ENCODE assay signal across 27 mouse cellular contexts in the genomic region with DNA sequence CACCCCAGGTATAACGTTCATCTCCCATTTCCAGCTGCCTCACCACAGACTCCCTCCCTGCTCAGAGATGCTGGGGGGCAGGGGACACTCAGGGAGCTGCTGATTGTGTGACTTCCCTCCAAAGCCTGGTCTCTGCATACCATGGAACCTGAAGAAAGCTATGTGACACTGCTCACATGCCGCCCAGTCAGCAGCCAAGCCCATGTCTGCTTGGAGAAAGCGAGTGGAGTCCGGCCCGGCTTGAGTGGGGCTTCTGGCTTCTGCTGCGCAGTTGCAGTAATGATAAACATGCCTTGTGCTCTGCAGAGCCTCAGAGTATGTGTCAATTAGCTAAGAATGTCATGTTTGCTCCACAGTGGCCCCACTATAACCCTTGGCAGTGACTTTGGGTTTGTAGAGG. TPM values are rescaled to one million over a fixed set of nuclear protein-coding genes. Genes with fewer than 3 reads are reported as not detected.
DNase-seq lines count a peak whose midpoint lies in the region; ATAC-seq and TF ChIP-seq lines count a peak whose summit lies in the region.
"Had no signal": no experiment of that assay in that cellular context is flagged by ENCODE, and none has a peak within 500 bp of the region (broad histone marks: within the 10 kb centered on the region; RNA-seq: fewer than 3 reads in every experiment).

No protein-coding gene starts in this region.

- H3ac ChIP-seq in myocyte (ENCODE audit: control insufficient read depth, insufficient read length): no peak overlapping the region

- peak overlapping the region; percentile 35; the same call in 1 of the 2 replicates for H3K27ac ChIP-seq in heart, embryonic 11.5 days (ENCODE audit: low read depth, low read length)
- H3K27ac ChIP-seq in heart, embryonic 14.5 days (replicated peaks in 1 of 2; ENCODE audit: control insufficient read depth in 1 of 2, insufficient read depth in 1 of 2, low read depth in 2 of 2, low read length in 2 of 2): peak overlapping the region; percentile 66 to 78
- no peak overlapping the region for H3K27ac ChIP-seq in heart, adult 2 months
- peak overlapping the region; percentile 59; the same call in 1 of the 2 replicates for H3K27ac ChIP-seq in heart, postnatal 0 days (ENCODE audit: low read depth)
- H3K27ac ChIP-seq: forebrain, embryonic 10.5 days; forebrain, embryonic 13.5 days; hindbrain, embryonic 14.5 days; hindbrain, postnatal 0 days had no signal

- no peak for TF ChIP-seq CTCF in heart, adult 2 months (IDR thresholded peaks at IDR 0.05)
- TF ChIP-seq CTCF in heart, postnatal 0 days (IDR thresholded peaks at IDR 0.05; ENCODE audit: low read depth): no peak

- no peaks in the 10 kb centered on the region for H3K9me3 ChIP-seq in heart, embryonic 11.5 days (replicated peaks; ENCODE audit: control insufficient read depth, low read length)
- H3K9me3 ChIP-seq in heart, embryonic 14.5 days (ENCODE audit: control insufficient read depth, low read length): no peaks in the 10 kb centered on the region
- no peaks in the 10 kb centered on the region for H3K9me3 ChIP-seq in heart, postnatal 0 days (replicated peaks; ENCODE audit: control insufficient read depth, low read length)
- H3K9me3 ChIP-seq: forebrain, embryonic 10.5 days; forebrain, embryonic 13.5 days; G1E had no signal

- H3K4me2 ChIP-seq in heart, embryonic 11.5 days: no peak overlapping the region
- no peak overlapping the region for H3K4me2 ChIP-seq in heart, embryonic 14.5 days (ENCODE audit: low read length)
- no peak overlapping the region for H3K4me2 ChIP-seq in heart, postnatal 0 days (ENCODE audit: low read depth, low read length)
- H3K4me2 ChIP-seq in myocyte (ENCODE audit: low read depth): no peak overlapping the region
- H3K4me2 ChIP-seq: forebrain, embryonic 13.5 days; hindbrain, embryonic 14.5 days had no signal

- no peak for ATAC-seq in heart, embryonic 11.5 days (replicated peaks; ENCODE audit: insufficient number of reproducible peaks, low FRiP score, low TSS enrichment)
- ATAC-seq in heart, embryonic 14.5 days (ENCODE audit: insufficient number of reproducible peaks, insufficient read depth, low FRiP score, low read depth): peak; percentile 35; the same call in 1 of the 2 replicates
- ATAC-seq in heart, postnatal 0 days (ENCODE audit: insufficient read depth, low read depth): peak; percentile 57
- ATAC-seq: forebrain, embryonic 13.5 days; forebrain, embryonic 16.5 days; hindbrain, postnatal 0 days; inflammation-experienced regulatory T-cells, adult 6 months; intestine, embryonic 16.5 days; Patski had no signal

- WGBS in heart, embryonic 11.5 days (ENCODE audit: insufficient replicate concordance): 55% methylated on average over 6 of the region's 6 CpGs
- 28% methylated on average over 6 of the region's 6 CpGs for WGBS in heart, embryonic 14.5 days
- 59% methylated on average over 6 of the region's 6 CpGs for WGBS in heart, adult 2 months
- WGBS in heart, postnatal 0 days: 40% methylated on average over 6 of the region's 6 CpGs

- no peaks in the 10 kb centered on the region for H3K27me3 ChIP-seq in heart, embryonic 11.5 days (ENCODE audit: control insufficient read depth, insufficient read depth, low read length)
- no peaks in the 10 kb centered on the region for H3K27me3 ChIP-seq in heart, embryonic 14.5 days (ENCODE audit: control insufficient read depth, insufficient read depth, low read length)
- H3K27me3 ChIP-seq in heart, adult 2 months (ENCODE audit: control insufficient read depth, insufficient read depth, low read length): no peaks in the 10 kb centered on the region
- no peaks in the 10 kb centered on the region for H3K27me3 ChIP-seq in heart, postnatal 0 days (ENCODE audit: control insufficient read depth, insufficient read depth, low read length)
- H3K27me3 ChIP-seq in myocyte (ENCODE audit: control insufficient read depth, insufficient read depth, insufficient read length): no peaks in the 10 kb centered on the region
- H3K27me3 ChIP-seq: CH12.LX; forebrain, embryonic 13.5 days; Patski had no signal

- DNase-seq in heart, adult 8-10 months (ENCODE audit: low spot score): no peak
- DNase-seq in heart, adult 2 months: no peak
- peak; percentile 41 for DNase-seq in heart, postnatal 0 days (ENCODE audit: low spot score)
- no peak for DNase-seq in heart, adult 18-20 months
- DNase-seq: adrenal gland, postnatal 10 days; adrenal gland, postnatal 36 days; B cell, adult 2 months; cerebellum, adult 18-20 months; cerebellum, adult 9-10 months; cerebellum, postnatal 14 days; gastrocnemius, postnatal 10 days; gastrocnemius, postnatal 36 days; kidney, adult 18-20 months; kidney, adult 9 months had no signal

- no peak overlapping the region for H3K4me3 ChIP-seq in heart, embryonic 11.5 days (ENCODE audit: low read depth, low read length)
- H3K4me3 ChIP-seq in heart, embryonic 14.5 days (ENCODE audit: control insufficient read depth in 1 of 2, insufficient read depth in 1 of 2, low read depth in 1 of 2, low read length in 2 of 2): no peak overlapping the region
- no peak overlapping the region for H3K4me3 ChIP-seq in heart, adult 2 months
- no peak overlapping the region for H3K4me3 ChIP-seq in heart, postnatal 0 days (ENCODE audit: low read depth, low read length)
- no peak overlapping the region for H3K4me3 ChIP-seq in myocyte
- H3K4me3 ChIP-seq: forebrain, embryonic 10.5 days; forebrain, embryonic 13.5 days had no signal

- intact Hi-C loops in heart, adult 2 months (cut with DNase I): no loop called here

- peaks cover 21% of the 10 kb centered on the region for H3K4me1 ChIP-seq in heart, embryonic 11.5 days (ENCODE audit: control insufficient read depth, insufficient read depth, low read length)
- peaks cover 34 to 46% of the 10 kb centered on the region in 2 experiments for H3K4me1 ChIP-seq in heart, embryonic 14.5 days (ENCODE audit: control insufficient read depth in 2 of 2, insufficient read depth in 2 of 2, low read length in 2 of 2)
- no peaks in the 10 kb centered on the region for H3K4me1 ChIP-seq in heart, adult 2 months (ENCODE audit: control insufficient read depth, insufficient read depth, low read length)
- peaks cover 9% of the 10 kb centered on the region; the same call in 1 of the 2 replicates for H3K4me1 ChIP-seq in heart, postnatal 0 days (ENCODE audit: control insufficient read depth, insufficient read depth)
- H3K4me1 ChIP-seq: forebrain, embryonic 10.5 days had no signal

- TF ChIP-seq POLR2A in heart, adult 2 months (IDR thresholded peaks at IDR 0.05; ENCODE audit: insufficient read depth, low read depth, low read length): no peak
- no peak for TF ChIP-seq POLR2A in myocyte (IDR thresholded peaks at IDR 0.05; ENCODE audit: insufficient read length, low read depth)

- H3K36me3 ChIP-seq in heart, embryonic 11.5 days (ENCODE audit: control insufficient read depth, insufficient read depth, low read length): peaks cover 6% of the 10 kb centered on the region
- H3K36me3 ChIP-seq in heart, embryonic 14.5 days (ENCODE audit: control insufficient read depth, insufficient read depth, low read length): peaks cover 25% of the 10 kb centered on the region
- H3K36me3 ChIP-seq in heart, adult 2 months (ENCODE audit: control insufficient read depth, insufficient read depth, low read length): no peaks in the 10 kb centered on the region
- 0 out of 2 replicates have a peak, but pooled peaks cover 3% of the 10 kb centered on the region for H3K36me3 ChIP-seq in heart, postnatal 0 days (replicated peaks; ENCODE audit: control insufficient read depth, insufficient read depth, low read length)
- H3K36me3 ChIP-seq in myocyte (ENCODE audit: control insufficient read depth, insufficient read depth): no peaks in the 10 kb centered on the region

- no peaks in the 10 kb centered on the region for H3K79me2 ChIP-seq in heart, adult 2 months (replicated peaks; ENCODE audit: control insufficient read depth, insufficient read depth, low read length)
- no peaks in the 10 kb centered on the region for H3K79me2 ChIP-seq in myocyte (ENCODE audit: control insufficient read depth, insufficient read depth)

- no peak overlapping the region for H3K9ac ChIP-seq in heart, embryonic 11.5 days (ENCODE audit: low read depth, low read length)
- H3K9ac ChIP-seq in heart, embryonic 14.5 days (ENCODE audit: low read length): no peak overlapping the region
- no peak overlapping the region for H3K9ac ChIP-seq in heart, adult 2 months (ENCODE audit: low read depth, low read length)
- H3K9ac ChIP-seq in heart, postnatal 0 days (replicated peaks; ENCODE audit: low read depth, low read length): no peak overlapping the region
- H3K9ac ChIP-seq: forebrain, embryonic 13.5 days; hindbrain, embryonic 14.5 days had no signal

- TF ChIP-seq EP300 in heart, adult 2 months (IDR thresholded peaks at IDR 0.05; ENCODE audit: insufficient read depth, low read depth, low read length): no peak
- no peak for TF ChIP-seq EP300 in heart, postnatal 0 days (IDR thresholded peaks at IDR 0.05; ENCODE audit: low read depth)

TF ChIP-seq in myocyte, 11 proteins besides CTCF, POLR2A, EP300 and RAD21:
- TF ChIP-seq TCF12 (IDR thresholded peaks at IDR 0.05; ENCODE audit: insufficient read depth, poor library complexity, severe bottlenecking): no peak
- peak; percentile 60 for TF ChIP-seq POLR2AphosphoS2 (IDR thresholded peaks at IDR 0.05; ENCODE audit: insufficient read length, low read depth)
- no peak for TF ChIP-seq MYOG (IDR thresholded peaks at IDR 0.05; ENCODE audit: control insufficient read depth in 1 of 3, insufficient read depth in 1 of 3, insufficient read length in 2 of 3, low read depth in 2 of 3)
- TF ChIP-seq REST (IDR thresholded peaks at IDR 0.05; ENCODE audit: insufficient read depth, insufficient read length): no peak

RNA-seq across cellular contexts. Expression of gene Ncs1, which starts 26.2 kb away (rescaled TPM):
- polyA plus RNA-seq in heart, embryonic 11.5 days (2014; fragmentation: Nextera tagmentation; extraction: Ambion mirVana): 42.8 and 46.5 TPM in 2 replicates
- total RNA-seq in heart, adult 8-10 months (2022): 10 to 100 TPM; 10.0 to 16.2 (median 14.1) TPM
- polyA plus RNA-seq in heart, embryonic 14.5 days (2014; fragmentation: Nextera tagmentation; extraction: Ambion mirVana): 51.7 and 52.2 TPM in 2 replicates
- 10 to 100 TPM; 11.8 to 14.1 TPM for total RNA-seq in heart, adult 2 months (2021)
- polyA plus RNA-seq in heart, adult 2 months (2012; rRNA removed): 5.9 and 8.3 TPM in 2 replicates
- 24.9 and 31.4 TPM in 2 replicates for total RNA-seq in heart, postnatal 0 days (2014; rRNA removed; ENCODE audit: low replicate concordance)
- polyA plus RNA-seq in heart, postnatal 0 days (2015; fragmentation: Nextera tagmentation; extraction: Ambion mirVana): 17.7 and 18.6 TPM in 2 replicates
- 10 to 100 TPM; 12.2 to 12.7 TPM for total RNA-seq in heart, adult 18-20 months (2021)
- polyA plus RNA-seq in myocyte (2012; fragmentation: generic; extraction: Trizol): 36.1 TPM
- polyA plus RNA-seq: G1E had no signal
